Mouse (Mus musculus) ES-E14 (cell line): ENCODE results near the gene Tex33.

Source experiments
- CHD2 ChIP-seq: IDR thresholded peaks from 2 replicates; pipeline ENCODE4 v1.6.1; 2014; ENCODE audit warnings: mild to moderate bottlenecking, low read depth, low read length, inconsistent platforms
- HCFC1 ChIP-seq: IDR thresholded peaks from 2 replicates; pipeline ENCODE4 v1.6.1; 2012; ENCODE audit warnings: low read length, inconsistent platforms, borderline replicate concordance; ENCODE audit not compliant: insufficient read depth
- MAFK ChIP-seq: IDR thresholded peaks from 2 replicates; pipeline ENCODE4 v1.6.1; 2014; ENCODE audit warnings: mild to moderate bottlenecking, low read depth, low read length, inconsistent platforms; ENCODE audit not compliant: insufficient read depth
- ZC3H11A ChIP-seq: IDR thresholded peaks from 2 replicates; pipeline ENCODE4 v1.6.1; 2012; ENCODE audit warnings: low read depth, mild to moderate bottlenecking, inconsistent platforms, low read length, borderline replicate concordance
- ZNF384 ChIP-seq: IDR thresholded peaks from 2 replicates; pipeline ENCODE4 v1.6.1; 2012; ENCODE audit warnings: low read depth, low read length, inconsistent platforms

- TF ChIP-seq MAFK, result no peak
- no peak for TF ChIP-seq HCFC1
- TF ChIP-seq ZNF384, result no peak
- TF ChIP-seq ZC3H11A, result no peak
- TF ChIP-seq CHD2, result no peak
Measured at GRCm38 (mm10) chr15:78390855-78391254, 4.9 kb downstream of the Tex33 start.
